Mouse (Mus musculus): Measurements from ENCODE around the gene Zfp746. TPM values are rescaled to one million over a fixed set of nuclear protein-coding genes. Genes with fewer than 3 reads are reported as not detected.
"Not testable (repeated sequence)": the region's sequence is repeated elsewhere in the genome, so short reads cannot be mapped to it uniquely, and the experiment has no call there.

Zfp746 gene
- 10 to 100 TPM; 27.5 to 29.6 TPM for total RNA-seq (2021)
- long read RNA-seq, transcript Zfp746-203 (7 exons, 3,648 nt): major isoform, 6 of 36 reads
- long read RNA-seq, partial matches to known transcripts: 3 of 36 reads
- long read RNA-seq, other reads (novel, unspliced or antisense): 23 of 36 reads

- peak; percentile 95 to 98 for DNase-seq (ENCODE audit: low spot score in 2 of 2)
These were observed at the start of gene Zfp746 for GRCm38 (mm10) chr6:48086471-48086878. TSS of gene Zfp746 (minus strand) at chr6:48086593.

GRCm38 (mm10) chr6:48121092-48121491, 34.7 kb upstream of the Zfp746 start:
- DNase-seq (ENCODE audit: low spot score in 2 of 2): not testable (repeated sequence)

GRCm38 (mm10) chr6:48116036-48116435, 29.6 kb upstream of the Zfp746 start:
- peak; percentile 8 to 9 for DNase-seq (ENCODE audit: low spot score in 2 of 2)

- DNase-seq (ENCODE audit: low spot score in 2 of 2): no peak
These were observed 743 bp upstream of the Zfp746 start for GRCm38 (mm10) chr6:48086957-48087715.

- peak; percentile 67 to 73 for DNase-seq (ENCODE audit: low spot score in 2 of 2)
These were observed 630 bp downstream of the Zfp746 start for GRCm38 (mm10) chr6:48085521-48086404.

DNA sequence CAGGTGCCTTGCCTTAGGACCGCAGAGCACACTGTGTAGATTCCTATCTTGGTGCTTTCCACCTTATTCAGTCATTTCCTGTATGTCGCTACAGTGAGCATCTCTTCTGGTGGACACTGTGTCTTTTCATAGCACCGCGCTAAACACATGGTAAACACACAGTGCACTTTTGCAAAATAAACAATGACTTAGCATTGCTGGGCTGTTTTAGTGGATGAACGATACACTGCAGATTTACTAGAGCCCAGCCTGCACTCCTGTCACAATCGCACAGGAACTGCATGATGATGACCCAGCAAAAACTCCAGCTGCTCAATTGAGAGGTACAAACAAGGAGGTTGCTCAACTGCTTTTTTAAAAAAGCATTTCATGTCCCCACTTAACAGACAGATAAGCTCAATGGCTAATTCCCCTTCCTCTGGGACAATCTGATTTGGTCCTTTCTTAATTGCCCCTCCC, 2.6 kb downstream of the Zfp746 start:
- DNase-seq (ENCODE audit: low spot score in 2 of 2): no peak

DNA sequence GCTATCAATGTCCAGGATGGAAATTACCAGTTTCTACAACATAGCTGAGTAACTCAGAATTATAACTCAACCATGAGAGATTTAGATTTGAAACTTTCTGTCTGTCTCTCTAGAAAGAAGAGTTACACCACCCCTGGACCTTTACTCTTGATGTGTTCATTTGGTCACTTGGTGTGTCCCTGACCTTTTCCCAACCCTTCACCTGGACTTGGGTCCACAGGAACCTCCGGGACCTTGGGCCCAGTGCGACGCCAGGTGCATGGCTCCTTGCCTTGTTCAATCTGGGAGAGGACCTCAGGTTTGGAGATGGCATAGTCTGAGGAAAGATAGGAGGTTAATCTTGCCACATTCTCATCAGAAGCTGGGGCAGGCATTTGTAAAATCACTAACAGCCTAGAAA, 4.4 kb downstream of the Zfp746 start:
- no peak for DNase-seq (ENCODE audit: low spot score in 2 of 2)

- no peak for DNase-seq (ENCODE audit: low spot score in 2 of 2)
These were observed 5.4 kb downstream of the Zfp746 start for GRCm38 (mm10) chr6:48081021-48081420.

GRCm38 (mm10) chr6:48073316-48073715, 13.1 kb downstream of the Zfp746 start:
- no peak for DNase-seq (ENCODE audit: low spot score in 2 of 2)

DNA sequence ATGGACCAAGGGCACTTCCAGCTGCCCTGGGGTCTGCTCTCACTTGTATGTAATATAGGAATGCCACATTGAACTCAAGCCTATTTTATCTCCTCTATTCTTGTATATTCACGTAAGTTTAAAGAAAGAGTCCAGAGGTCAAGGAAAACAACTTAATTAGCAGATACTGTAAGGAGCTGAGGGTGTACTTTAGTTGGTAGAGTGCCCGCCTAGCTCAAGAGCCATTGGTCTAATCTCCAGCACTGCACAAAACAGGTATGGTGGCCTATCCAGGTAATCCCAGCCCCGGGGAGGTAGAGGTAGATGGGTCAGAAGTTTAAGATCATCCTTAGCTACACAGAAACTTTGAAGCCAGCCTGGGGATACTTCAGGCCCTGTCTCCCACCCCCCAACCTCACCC, 18.9 kb downstream of the Zfp746 start:
- no peak for DNase-seq (ENCODE audit: low spot score in 2 of 2)

- DNase-seq (ENCODE audit: low spot score in 2 of 2): no peak
These were observed 20.8 kb downstream of the Zfp746 start for GRCm38 (mm10) chr6:48065587-48066075.

DNA sequence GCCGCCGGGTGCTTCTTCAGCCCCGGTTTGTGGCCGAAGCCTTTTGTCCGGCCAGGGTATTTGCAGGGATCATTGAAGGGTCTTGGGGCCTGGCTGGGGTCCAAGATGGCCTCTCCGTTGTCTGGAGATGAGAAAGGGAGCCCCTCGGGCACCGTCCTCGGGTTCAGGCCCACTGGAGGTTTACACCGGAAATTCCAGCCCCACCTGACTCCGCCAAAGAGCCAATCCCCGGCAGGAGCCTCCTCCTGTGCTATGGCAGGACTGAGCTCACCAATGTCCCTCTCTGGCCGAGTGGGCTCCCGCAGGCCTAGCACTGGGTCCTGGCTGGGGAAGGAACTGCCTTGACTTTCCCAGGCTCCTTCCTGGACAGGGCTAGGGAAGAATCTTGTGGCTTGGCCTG, 21.9 kb downstream of the Zfp746 start:
- DNase-seq (ENCODE audit: low spot score in 2 of 2): no peak

GRCm38 (mm10) chr6:48063940-48064339, 22.5 kb downstream of the Zfp746 start:
- no peak for DNase-seq (ENCODE audit: low spot score in 2 of 2)

- no peak for DNase-seq (ENCODE audit: low spot score in 2 of 2)
These were observed 25.5 kb downstream of the Zfp746 start for GRCm38 (mm10) chr6:48060895-48061294.

DNA sequence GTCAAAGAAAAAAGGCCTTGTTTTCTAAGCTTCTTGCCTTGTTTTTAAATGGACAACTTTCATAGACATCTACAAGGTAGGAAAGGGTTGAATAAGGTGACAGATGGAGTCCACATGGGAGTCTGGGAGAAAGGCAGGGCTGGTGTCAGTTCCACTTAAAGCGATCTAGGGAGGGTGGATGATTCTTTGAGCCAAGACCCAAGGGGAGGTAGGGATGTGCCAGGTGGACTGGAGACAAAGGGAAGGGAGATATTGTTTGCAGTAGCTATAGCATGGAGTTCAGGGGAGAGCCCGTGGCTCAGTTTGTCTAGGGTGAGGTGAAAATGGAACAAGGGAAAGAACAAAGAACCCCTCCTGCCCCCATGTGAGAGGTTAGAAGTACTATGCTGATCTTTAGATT, 26.0 kb downstream of the Zfp746 start:
- no peak for DNase-seq (ENCODE audit: low spot score in 2 of 2)

DNA sequence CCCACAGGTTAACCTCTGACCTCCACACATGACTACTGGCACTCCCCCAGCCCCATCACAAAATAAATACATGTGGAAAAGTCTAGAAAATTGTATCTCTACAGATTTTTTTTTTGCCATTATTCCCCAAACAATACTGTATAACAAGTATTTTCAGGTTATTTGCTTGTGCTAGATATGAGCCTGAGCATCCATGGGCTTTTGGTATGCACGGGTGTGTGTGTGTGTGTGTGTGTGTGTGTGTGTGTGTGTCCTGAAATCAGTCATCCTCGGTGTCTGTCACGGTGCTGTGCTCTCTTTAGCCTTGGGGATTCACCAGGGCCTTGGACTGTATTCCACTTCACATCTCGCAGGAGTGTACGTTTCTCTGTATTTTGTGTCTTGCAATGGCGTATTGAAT, 34.3 kb downstream of the Zfp746 start:
- DNase-seq (ENCODE audit: low spot score in 2 of 2): no peak

DNA sequence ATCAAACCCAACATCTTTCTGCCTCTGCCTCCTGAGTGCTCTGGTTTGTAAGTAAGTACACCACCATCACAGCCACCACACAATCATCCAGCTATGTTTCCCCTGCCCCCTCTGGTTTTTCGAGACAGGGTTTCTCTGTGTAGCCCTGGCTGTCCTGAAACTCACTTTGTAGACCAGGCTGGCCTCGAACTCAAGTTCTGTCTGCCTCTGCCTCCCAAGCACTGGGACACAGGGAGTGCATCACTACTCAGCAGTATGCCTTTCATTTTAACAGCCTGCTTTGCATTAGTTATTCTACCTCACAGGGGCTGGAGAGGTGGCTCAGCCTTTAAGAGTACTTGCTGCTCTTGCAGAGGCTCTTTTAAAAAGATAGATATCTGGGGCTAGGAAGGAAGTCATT, 34.7 kb downstream of the Zfp746 start:
- no peak for DNase-seq (ENCODE audit: low spot score in 2 of 2)

- DNase-seq (ENCODE audit: low spot score in 2 of 2): no peak
These were observed 36.9 kb downstream of the Zfp746 start for GRCm38 (mm10) chr6:48049273-48050065.

DNA sequence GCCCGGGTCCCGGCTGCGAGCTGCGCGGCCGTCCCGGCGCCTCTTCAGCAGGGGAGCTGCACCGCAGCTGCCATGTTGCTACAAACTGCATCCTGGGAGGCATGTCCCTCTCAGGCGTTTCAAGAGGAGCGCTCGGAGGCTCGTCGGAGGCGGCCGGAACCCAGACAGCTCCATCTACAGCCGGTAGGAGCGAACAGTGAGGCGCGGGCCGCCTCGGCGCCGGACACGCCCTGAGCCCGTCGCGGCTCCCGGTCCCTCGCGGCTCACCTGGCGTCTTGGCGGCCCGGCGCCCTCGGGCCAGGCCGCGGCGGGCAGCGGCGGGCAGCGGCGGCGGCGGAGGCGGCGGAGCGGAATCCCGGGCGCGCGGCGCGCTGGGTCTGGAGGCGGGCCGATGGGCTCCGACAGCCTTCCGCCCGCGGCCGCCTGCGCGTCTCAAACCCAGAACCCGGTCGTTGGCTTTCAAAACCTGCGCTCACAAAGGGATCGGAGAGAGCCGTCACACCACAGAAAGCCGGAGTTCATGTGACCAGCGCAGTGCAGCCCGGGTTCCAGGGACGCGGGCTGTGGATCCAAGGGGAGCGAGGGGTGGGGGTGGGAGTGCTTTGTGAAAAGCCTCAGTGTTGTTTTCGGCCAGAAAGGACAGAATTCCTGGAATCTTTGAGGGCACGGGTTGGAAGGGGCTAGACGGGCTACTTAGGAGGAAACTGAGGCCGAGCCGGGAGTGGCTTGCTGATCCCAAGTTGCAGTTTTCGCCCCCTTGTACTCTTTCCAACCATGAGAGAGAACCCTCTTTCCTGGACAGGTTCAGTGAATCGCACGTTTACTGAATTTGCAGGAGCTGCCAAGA, 37.7 kb downstream of the Zfp746 start, which contains the start of gene Zfp777:
Zfp777 (minus strand) TSS at position 486 of the 847 bp plus-strand sequence.
- DNase-seq (ENCODE audit: low spot score in 2 of 2): peak; percentile 81 to 85
